Mouse (Mus musculus): Measurements from ENCODE around the gene Oprm1. TPM values are rescaled to one million over a fixed set of nuclear protein-coding genes. Genes with fewer than 3 reads are reported as not detected.

Oprm1 gene
- not detected in 2 replicates for polyA plus RNA-seq (2015; fragmentation: Nextera tagmentation; extraction: Ambion mirVana)

DNA sequence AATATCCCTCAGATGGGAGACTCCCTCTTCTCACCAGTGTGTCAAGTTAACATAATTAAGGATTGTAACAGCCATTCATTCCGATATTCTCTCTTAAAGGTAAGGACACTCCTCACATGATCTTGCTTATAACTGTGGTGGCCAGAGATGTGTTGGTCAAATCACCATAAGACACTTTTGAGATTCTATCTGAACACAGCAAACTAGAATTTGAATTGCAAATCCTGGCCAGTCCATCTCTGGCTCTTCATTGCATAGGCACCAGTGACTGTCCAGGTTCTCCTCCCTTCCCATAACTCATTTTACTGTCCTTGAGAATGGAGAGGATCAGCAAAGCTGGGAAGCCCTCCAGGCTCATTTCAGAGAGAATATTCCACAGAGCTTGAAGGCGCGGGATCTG is at the start of gene Oprm1:
Oprm1 (plus strand) TSS at position 301 of the 400 bp plus-strand sequence.

DNA sequence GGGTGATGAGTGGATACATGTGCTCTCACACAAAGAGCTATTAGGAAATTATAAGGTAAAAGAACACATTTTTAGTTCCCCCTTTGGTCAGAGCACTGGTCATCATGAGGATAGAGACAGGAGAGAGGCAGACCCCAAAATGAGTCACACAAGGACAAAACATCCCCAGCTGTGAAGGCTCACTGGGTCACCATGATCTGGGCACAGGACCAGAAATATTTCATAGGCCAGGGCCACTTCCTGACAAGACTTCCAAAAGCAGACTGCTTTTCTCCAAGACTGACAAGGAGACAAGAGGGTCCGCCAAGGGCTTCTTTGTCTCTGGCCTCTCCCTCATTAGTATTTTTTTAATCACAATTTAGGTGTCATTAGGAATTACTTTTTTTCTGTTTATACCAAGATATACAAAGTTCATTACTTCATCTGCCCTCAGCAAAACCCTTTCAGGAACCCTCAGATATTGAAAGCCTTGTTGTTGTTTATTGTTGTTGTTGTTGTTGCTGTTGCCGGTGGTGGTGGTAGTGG is 3.0 kb downstream of the Oprm1 start, which contains the start of gene Gm10945:
Gm10945 (minus strand) TSS at position 475 of the 525 bp plus-strand sequence.

DNA sequence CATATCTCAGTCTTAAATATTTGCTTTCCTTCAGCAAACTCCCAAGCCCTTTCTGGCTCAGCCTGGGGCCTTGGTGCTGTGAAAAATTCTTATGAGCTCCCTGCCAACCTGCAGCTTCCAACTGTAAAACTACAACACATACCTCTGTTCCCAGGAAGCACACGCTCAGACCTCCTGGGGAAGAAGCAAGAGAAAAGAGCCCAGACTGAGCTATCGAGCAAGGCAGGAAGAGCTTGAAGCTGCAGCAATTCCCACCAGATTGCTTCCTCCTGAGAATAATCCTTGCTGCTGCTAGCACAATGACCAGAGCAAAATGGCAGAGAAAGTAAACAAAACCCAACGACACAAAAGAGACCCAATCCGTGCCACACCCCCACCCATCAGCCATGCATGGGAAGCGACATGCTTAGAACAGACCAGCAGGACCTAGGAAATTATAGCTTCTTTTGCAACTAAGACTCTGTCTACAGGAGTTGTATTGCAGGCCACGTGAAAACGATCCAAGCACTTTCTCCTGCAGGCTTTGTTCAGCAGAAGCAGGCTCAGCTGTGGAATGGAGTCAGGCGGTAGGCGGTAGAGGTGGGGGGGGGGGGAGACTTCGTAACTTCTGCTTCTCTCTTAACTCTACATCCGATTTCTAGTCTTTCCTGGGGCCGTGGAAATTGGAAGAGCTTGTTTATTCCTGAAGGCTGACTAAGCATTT is 294.2 kb downstream of the Oprm1 start, which contains the start of gene Ipcef1:
Ipcef1 (minus strand) TSS at position 164 of the 703 bp plus-strand sequence.

Other genes starting within 250 kb of the Oprm1 start
- gene Gm10945, start 3.3 kb downstream of the Oprm1 start, polyA plus RNA-seq (2015; fragmentation: Nextera tagmentation; extraction: Ambion mirVana), result not detected in 2 replicates

Data from urinary bladder, postnatal 0 days (tissue).